Mouse (Mus musculus): Measurements from ENCODE around the gene Tie1. TPM values are rescaled to one million over a fixed set of nuclear protein-coding genes. Genes with fewer than 3 reads are reported as not detected.

The Tie1 gene
- polyA plus RNA-seq, 1 experiment from 2014 or later = 13.1 TPM

GRCm38 (mm10) chr4:118464956-118465355, 24.9 kb downstream of the Tie1 start:
- Histone ChIP-seq H3K4me3 (no peak overlapping the region), H3K27me3 (ENCODE audit: low read depth, poor library complexity, severe bottlenecking) (no peaks in the 10 kb centered on the region), H3K9me3 (replicated peaks) (no peaks in the 10 kb centered on the region), H3K27ac (replicated peaks) (no peak overlapping the region), H3K4me1 (0 out of 2 replicates have a peak, but pooled peaks cover 9% of the 10 kb centered on the region), H3K36me3 (no peaks in the 10 kb centered on the region)
- DNase-seq (ENCODE audit: low spot score) = no peak
- 92% methylated on average over 3 of the region's 3 CpGs for WGBS

GRCm38 (mm10) chr4:118457345-118457975, 32.4 kb downstream of the Tie1 start, which contains the start of gene Mpl:
TSS of gene Mpl (minus strand) at chr4:118457513.
- no peaks in the 10 kb centered on the region for H3K27me3 ChIP-seq (ENCODE audit: low read depth, poor library complexity, severe bottlenecking)
- H3K36me3 ChIP-seq = no peaks in the 10 kb centered on the region
- no peak within 1 kb of the TSS for H3K27ac ChIP-seq (replicated peaks)
- no peak for DNase-seq (ENCODE audit: low spot score)
- WGBS = 83% methylated on average over 9 of the region's 9 CpGs
- no peaks in the 10 kb centered on the region for H3K9me3 ChIP-seq (replicated peaks)
- H3K4me3 ChIP-seq = no peak within 1 kb of the TSS
- H3K4me1 ChIP-seq = no peaks in the 10 kb centered on the region

DNA sequence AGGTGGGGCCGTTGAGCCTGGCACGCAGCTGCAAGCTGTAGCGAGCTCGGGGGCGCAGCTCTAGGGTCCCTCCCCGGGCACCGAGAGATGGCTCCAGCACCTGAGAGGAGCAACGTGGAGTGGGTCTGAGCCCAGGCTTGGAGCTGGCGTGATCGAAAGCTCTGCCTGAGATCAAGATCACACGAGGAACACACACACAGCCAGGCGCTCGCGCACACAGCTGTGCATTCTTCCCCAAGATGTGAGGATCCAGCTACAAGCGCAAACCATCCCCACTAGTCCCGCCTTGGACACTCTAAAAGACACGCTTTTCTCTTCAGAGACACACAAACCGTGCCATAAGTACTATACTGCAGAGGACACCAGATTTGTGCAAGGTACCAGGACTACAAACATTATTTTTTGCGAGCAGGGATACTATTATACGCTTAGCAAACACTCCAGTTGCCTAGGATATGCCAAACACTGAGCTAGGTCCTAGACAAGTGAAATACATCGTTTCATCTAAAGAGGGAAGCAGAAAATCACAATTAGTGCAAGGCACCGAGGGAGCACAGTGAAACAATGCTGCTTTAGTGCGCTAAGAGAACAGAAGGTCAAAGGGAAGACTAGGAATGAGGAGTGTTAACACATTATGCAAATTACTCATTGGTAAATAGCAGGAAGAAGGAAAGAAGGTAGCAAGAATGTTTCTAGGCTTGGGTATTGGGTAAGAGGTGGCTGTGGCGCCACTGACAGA, 43.3 kb downstream of the Tie1 start:
- WGBS = 27% methylated on average over 24 of the region's 24 CpGs
- no peaks in the 10 kb centered on the region for H3K9me3 ChIP-seq (replicated peaks)
- no peaks in the 10 kb centered on the region for H3K36me3 ChIP-seq
- H3K27me3 ChIP-seq (ENCODE audit: low read depth, poor library complexity, severe bottlenecking) = peaks cover 10% of the 10 kb centered on the region; the same call in 1 of the 2 replicates
- DNase-seq (ENCODE audit: low spot score) = peak; percentile 31
- H3K4me1 ChIP-seq = peaks cover 18% of the 10 kb centered on the region
- peak overlapping the region; percentile 75 for H3K27ac ChIP-seq (replicated peaks)
- peak overlapping the region; percentile 62 for H3K4me3 ChIP-seq

DNA sequence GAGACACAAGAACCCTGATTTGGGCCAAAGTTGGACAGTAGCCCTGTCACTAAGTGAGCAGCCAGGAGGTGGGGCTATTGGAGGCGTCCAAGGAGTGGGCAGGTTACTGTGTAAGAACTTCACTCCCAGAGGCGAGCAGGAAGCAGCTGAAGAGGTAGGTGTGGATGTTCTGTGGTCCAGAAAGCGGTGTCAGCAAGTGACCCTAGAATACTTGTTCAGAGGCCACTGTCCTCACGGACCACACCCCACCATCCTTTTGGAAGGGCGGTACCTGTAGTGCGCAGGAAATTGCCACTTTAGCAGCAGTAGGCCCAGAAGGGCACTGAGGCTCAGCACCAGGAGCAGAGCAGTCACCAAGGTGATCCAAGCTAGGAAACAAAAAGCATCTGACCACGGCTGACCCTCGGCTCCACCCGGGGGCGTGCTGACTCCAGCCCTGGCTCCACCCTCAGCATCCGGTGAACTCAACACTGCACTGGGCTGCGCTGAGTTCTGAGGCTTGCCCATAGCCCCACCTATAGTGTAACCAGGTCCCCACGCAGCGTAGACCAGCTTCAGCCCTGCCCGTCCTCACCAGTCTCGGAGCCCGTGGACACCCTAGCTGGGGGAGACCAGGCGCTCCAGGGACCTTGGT, 44.0 kb downstream of the Tie1 start:
- Histone ChIP-seq H3K4me3 (peak overlapping the region; percentile 62), H3K4me1 (peaks cover 18% of the 10 kb centered on the region), H3K27ac (replicated peaks) (peak overlapping the region; percentile 75), H3K36me3 (no peaks in the 10 kb centered on the region), H3K9me3 (replicated peaks) (no peaks in the 10 kb centered on the region), H3K27me3 (ENCODE audit: low read depth, poor library complexity, severe bottlenecking) (peaks cover 10% of the 10 kb centered on the region; the same call in 1 of the 2 replicates)
- WGBS = 16% methylated on average over 18 of the region's 18 CpGs
- peak; percentile 60 for DNase-seq (ENCODE audit: low spot score)

- Histone ChIP-seq H3K27me3 (ENCODE audit: low read depth, poor library complexity, severe bottlenecking) (peaks cover 10% of the 10 kb centered on the region; the same call in 1 of the 2 replicates), H3K4me3 (no peak overlapping the region), H3K27ac (replicated peaks) (no peak overlapping the region), H3K9me3 (replicated peaks) (no peaks in the 10 kb centered on the region), H3K36me3 (no peaks in the 10 kb centered on the region), H3K4me1 (peaks cover 18% of the 10 kb centered on the region)
- 88% methylated on average over 10 of the region's 10 CpGs for WGBS
- DNase-seq (ENCODE audit: low spot score) = no peak
These were observed 44.8 kb downstream of the Tie1 start for GRCm38 (mm10) chr4:118445088-118445487.

- Histone ChIP-seq H3K27ac (replicated peaks) (peak overlapping the region; percentile 95), H3K27me3 (ENCODE audit: low read depth, poor library complexity, severe bottlenecking) (no peaks in the 10 kb centered on the region), H3K36me3 (peaks cover 34% of the 10 kb centered on the region), H3K4me1 (peaks cover 46% of the 10 kb centered on the region), H3K4me3 (peak overlapping the region; percentile 97), H3K9me3 (replicated peaks) (no peaks in the 10 kb centered on the region)
- DNase-seq (ENCODE audit: low spot score) = peak; percentile 46
- 9% methylated on average over 12 of the region's 12 CpGs for WGBS
These were observed 52.0 kb downstream of the Tie1 start for GRCm38 (mm10) chr4:118437829-118438253.

DNA sequence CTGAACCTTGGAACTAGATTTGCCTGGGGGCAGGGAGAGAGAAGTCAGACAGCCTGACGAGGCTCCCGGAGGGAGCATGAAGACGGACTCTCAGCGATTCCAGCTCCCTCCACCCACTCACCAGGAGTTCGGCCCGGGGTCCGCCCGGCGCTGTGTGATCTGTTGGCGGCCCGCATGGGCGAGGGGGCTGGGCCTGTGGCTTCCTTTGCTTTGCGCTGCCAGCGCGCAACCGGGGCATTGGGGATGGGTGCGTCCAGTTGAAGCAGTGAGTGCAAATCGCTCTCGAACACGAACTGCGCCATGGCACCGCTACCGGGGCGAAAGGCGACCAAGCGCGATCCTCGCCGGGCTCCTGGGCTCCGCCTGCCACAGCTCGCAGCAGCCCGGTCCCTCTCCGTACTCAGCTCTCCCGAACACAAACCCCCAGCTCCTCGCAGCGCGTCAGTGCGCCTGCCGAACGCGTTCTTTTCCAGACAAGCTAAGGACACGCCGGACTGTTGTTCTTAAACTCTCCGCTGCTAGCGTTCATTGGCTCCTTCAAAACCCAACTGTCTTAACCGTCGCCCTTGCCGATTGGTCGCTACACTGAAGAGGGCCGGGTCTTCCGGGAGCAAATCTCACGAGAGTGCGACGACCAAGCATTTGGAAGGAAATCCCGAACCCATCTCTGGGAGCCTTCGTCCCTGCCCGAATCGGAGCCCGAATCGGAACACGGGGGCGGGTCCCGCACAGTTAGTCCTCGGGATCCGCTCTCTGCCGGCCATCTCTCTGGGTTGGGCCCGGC, 52.8 kb downstream of the Tie1 start, which contains the start of gene Cdc20:
Gene Cdc20, minus strand, starts transcription at position 533 of the 784 bp plus-strand sequence.
- peaks cover 53% of the 10 kb centered on the region for H3K4me1 ChIP-seq
- under 1% methylated on average over 67 of the region's 67 CpGs for WGBS
- peak; percentile 95 for DNase-seq (ENCODE audit: low spot score)

DNA sequence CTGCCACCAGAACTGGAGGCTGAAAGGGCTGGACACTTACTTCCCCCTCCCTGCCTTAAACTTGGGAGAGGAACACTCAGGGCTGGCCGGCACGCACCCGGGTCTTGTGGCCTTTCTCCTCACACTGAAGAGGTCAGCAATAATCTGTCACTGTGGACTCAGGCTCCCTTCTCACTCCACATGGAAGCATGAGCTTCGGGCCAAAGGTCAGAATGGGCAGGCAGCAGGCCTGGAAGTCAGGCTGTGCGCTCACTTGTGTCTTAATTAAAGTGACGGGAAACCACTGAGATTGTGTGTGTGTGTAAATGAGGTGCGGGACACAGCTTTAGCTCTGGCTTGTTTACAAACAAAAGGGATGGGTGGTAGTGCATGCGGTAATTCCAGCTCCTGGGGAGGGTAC, 57.5 kb downstream of the Tie1 start:
- peaks cover 72% of the 10 kb centered on the region for H3K4me1 ChIP-seq
- 0 out of 2 replicates have a peak overlapping the region, but pooled peaks have one; percentile 9 for H3K4me3 ChIP-seq
- peaks cover 68% of the 10 kb centered on the region for H3K36me3 ChIP-seq
- no peaks in the 10 kb centered on the region for H3K27me3 ChIP-seq (ENCODE audit: low read depth, poor library complexity, severe bottlenecking)
- no peak for DNase-seq (ENCODE audit: low spot score)
- no peak overlapping the region for H3K27ac ChIP-seq (replicated peaks)
- H3K9me3 ChIP-seq (replicated peaks) = no peaks in the 10 kb centered on the region
- WGBS = 66% methylated on average over 8 of the region's 8 CpGs

More for the DNA sequence above, 52.8 kb downstream of the Tie1 start, which contains the start of gene Cdc20:
- peak within 1 kb of the TSS; percentile 97 for H3K4me3 ChIP-seq
- H3K27ac ChIP-seq (replicated peaks) = peak within 1 kb of the TSS; percentile 95
- H3K9me3 ChIP-seq (replicated peaks) = no peaks in the 10 kb centered on the region
- H3K36me3 ChIP-seq = peaks cover 42% of the 10 kb centered on the region
- H3K27me3 ChIP-seq (ENCODE audit: low read depth, poor library complexity, severe bottlenecking) = no peaks in the 10 kb centered on the region

DNA sequence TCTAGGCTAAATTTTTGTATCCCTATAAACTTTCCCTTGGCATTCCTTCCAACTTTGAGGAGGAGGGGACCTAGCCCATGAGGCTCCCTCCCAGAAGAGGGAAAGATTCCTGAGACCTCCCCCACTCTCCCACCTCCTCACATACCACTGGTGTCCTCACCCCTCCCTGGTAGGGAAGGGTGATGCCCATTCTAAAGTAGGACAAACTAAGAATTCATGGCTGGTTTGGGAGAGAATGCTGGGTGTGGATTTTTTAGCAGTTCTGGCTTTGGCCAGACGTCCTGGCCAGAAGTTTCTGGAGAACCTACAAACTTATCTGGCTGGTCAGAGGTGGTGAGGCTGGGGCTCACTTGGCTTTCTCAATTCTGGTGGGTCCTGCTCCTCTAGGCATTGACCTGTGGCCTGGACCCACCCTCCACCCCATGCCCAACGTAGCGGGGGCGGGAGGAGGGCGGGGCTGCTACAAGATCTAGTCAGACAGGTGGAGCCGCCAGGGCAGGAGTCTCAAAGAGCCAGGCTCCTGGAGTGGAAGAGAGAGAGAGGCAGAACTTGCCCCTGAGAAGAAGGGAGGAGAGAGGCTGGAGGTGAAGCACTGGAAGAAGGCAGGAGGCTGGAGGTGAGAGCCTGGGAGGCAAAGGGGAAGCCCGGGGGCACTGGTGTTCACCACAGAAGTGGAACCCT, 60.5 kb downstream of the Tie1 start:
- no peak overlapping the region for H3K27ac ChIP-seq (replicated peaks)
- peaks cover 53% of the 10 kb centered on the region for H3K4me1 ChIP-seq
- DNase-seq (ENCODE audit: low spot score) = no peak
- no peaks in the 10 kb centered on the region for H3K9me3 ChIP-seq (replicated peaks)
- WGBS = 57% methylated on average over 7 of the region's 7 CpGs
- H3K27me3 ChIP-seq (ENCODE audit: low read depth, poor library complexity, severe bottlenecking) = no peaks in the 10 kb centered on the region
- peaks cover 49% of the 10 kb centered on the region for H3K36me3 ChIP-seq
- peak overlapping the region; percentile 75 for H3K4me3 ChIP-seq

- Histone ChIP-seq H3K4me3 (peak overlapping the region; percentile 75), H3K9me3 (replicated peaks) (no peaks in the 10 kb centered on the region), H3K27me3 (ENCODE audit: low read depth, poor library complexity, severe bottlenecking) (no peaks in the 10 kb centered on the region), H3K36me3 (peaks cover 46% of the 10 kb centered on the region), H3K4me1 (peaks cover 46% of the 10 kb centered on the region), H3K27ac (replicated peaks) (peak overlapping the region; percentile 91)
- no peak for DNase-seq (ENCODE audit: low spot score)
- WGBS = 56% methylated on average over 15 of the region's 15 CpGs
These were observed 61.2 kb downstream of the Tie1 start for GRCm38 (mm10) chr4:118428531-118429214.

DNA sequence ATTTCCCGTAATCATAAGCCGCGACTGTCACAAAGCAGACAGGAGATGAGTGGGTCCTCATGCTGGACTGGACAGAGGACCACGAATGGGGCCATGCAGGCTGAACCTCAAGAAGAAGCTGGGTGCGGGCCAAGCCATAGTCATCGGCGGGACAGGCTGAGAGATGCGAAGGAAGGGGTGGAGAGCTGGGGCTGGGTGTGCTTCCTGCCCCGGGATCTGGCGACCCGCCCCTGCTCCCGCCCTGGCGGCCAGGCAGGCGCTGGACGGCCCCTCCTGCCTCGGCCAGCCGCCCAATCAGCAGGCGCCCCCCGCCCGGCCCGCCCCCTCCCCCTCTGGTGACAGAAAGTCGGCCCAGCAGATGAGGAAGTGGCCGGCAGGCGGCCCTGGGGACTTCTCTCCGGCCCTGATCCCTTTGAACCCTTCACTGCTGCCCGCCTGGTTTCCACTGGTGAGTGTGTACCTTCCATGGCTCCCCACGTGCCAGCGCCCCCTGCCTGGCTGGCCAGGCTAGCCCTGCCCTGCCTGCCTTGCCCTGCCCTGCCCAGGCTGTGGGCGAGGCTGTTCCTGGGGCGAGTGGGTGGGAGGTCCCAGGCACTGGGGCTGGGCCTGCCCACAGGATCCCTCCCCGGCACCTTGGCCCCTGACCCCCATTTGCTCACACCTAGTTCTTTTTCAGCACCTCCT, 62.0 kb downstream of the Tie1 start, which contains the start of gene Elovl1:
Gene Elovl1, plus strand, starts transcription at position 326 of the 684 bp plus-strand sequence.
- Histone ChIP-seq H3K27me3 (ENCODE audit: low read depth, poor library complexity, severe bottlenecking) (no peaks in the 10 kb centered on the region), H3K36me3 (peaks cover 44% of the 10 kb centered on the region), H3K4me1 (peaks cover 39% of the 10 kb centered on the region), H3K9me3 (replicated peaks) (no peaks in the 10 kb centered on the region), H3K27ac (replicated peaks) (peak within 1 kb of the TSS; percentile 91), H3K4me3 (peak within 1 kb of the TSS; percentile 75)
- DNase-seq (ENCODE audit: low spot score) = peak; percentile 93
- under 1% methylated on average over 15 of the region's 31 CpGs for WGBS
